Mouse (Mus musculus): ENCODE measurements at regions not wholly inside any gene's neighbourhood (a gene's known extent, or its start where the extent isn't known, plus 50 kb on each side); places are given as distances from the start of the nearest gene placed in this dataset.

DNA sequence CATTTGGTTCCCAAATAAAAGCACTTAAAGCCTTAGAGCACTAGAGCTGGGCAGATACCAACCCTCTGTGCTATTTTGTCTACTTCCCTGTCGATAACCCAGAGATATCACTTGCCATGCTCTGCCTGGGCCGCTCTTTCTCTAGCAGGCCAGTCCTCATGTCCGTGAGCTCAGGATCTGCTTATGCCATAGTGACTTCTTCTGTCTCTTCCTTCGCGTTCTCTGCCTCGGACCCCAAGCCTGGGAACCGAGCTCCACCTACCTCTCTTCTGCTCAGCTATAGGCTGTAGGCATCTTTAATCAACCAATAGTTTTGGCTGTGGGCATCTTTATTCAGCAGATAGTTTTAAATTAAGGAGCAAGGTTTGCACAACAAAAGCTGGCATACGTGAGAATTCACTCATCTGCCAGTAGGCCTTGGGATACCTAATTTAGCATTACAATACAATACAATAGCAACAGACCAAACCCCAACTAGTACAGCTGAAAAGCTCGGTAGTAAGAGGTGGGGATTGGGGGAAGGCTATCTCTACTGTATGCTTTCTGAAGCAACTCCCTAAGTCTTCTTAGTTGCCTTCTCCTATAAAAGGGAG lies 72.0 kb upstream of the Eomes start:
- DNase-seq (ENCODE audit: low read depth) = no peak

DNA sequence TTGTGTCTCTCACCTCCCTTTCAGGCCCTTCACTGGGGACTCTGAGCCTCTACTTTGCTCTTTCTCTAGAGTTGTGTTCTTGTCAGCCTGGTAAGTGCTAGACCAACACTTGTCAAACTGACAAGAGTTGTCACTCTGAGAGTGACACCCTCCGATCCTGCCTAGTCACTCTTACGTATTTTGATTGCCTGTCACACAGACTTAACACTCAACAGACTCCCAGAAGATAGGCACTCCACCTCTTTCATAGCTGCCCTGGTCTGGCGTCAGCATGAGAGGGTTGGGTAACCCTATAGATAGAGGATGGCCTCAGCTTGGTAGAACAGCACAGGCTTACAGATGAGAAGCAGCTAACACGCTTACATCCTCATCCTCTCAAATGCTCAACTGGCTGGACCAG lies 62.0 kb upstream of the Eomes start:
- DNase-seq (ENCODE audit: low read depth) = no peak

DNA sequence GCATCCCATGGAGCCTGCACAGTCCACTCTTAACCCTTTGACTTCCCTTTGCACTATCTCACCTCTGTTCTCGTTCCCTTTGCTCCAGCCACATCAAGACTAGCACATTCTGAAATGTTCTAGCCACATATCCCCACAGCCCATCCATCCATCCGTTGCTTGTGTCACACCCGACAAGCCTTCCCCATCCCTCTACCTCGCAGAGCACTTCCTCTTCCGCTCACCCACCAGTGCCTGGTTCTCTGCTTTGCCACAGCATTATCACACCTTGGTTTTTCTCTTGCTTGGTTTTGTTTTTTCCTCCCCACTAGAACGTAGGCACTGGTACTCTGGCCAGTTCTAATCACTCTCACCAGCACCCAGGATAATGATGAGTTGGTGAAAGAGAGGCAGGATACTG lies 61.5 kb upstream of the Eomes start:
- no peak for DNase-seq (ENCODE audit: low read depth)

DNA sequence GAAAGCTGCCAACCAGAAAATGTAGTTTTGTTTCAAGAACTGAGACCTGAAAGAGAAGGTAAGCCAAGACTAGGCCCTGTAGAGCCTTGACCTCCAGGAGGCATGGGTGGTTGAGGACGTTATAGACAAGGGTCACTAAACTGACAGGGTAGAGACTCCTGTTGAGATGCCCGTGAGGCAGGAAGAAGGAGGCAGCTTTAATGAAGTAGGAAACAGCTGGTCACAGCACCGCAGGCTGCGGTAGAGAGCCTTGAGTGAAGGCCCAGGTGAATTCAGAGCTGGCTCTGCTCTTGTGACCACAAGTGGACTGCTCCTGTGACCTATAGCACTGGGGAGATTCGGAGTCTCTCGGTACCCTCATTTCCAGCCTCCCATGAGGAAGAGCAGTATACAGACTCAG lies 53.7 kb upstream of the Eomes start:
- DNase-seq (ENCODE audit: low read depth) = no peak

All from induced T-regulatory cell, adult 2 months (primary cell).